Mouse (Mus musculus): ENCODE measurements at regions not wholly inside any gene's neighbourhood (a gene's known extent, or its start where the extent isn't known, plus 50 kb on each side); places are given as distances from the start of the nearest gene placed in this dataset.

GRCm38 (mm10) chr4:82083519-82083918 is 622.0 kb downstream of the Nfib start:
- WGBS (ENCODE audit: insufficient replicate concordance) = 66% methylated on average over 2 of the region's 2 CpGs
- Histone ChIP-seq H3K36me3 (no peaks in the 10 kb centered on the region), H3K9me3 (replicated peaks) (no peaks in the 10 kb centered on the region), H3K9ac (no peak overlapping the region), H3K27ac (no peak overlapping the region), H3K4me2 (no peak overlapping the region), H3K27me3 (no peaks in the 10 kb centered on the region), H3K4me1 (replicated peaks) (no peaks in the 10 kb centered on the region), H3K4me3 (replicated peaks) (no peak overlapping the region)
- DNase-seq = no peak
- no peak for ATAC-seq (ENCODE audit: low read depth)

GRCm38 (mm10) chr4:82068050-82068449 is 625.4 kb upstream of the Mpdz start:
- Histone ChIP-seq H3K9ac (no peak overlapping the region), H3K27me3 (no peaks in the 10 kb centered on the region), H3K9me3 (replicated peaks) (no peaks in the 10 kb centered on the region), H3K36me3 (no peaks in the 10 kb centered on the region), H3K4me3 (replicated peaks) (no peak overlapping the region), H3K4me2 (no peak overlapping the region), H3K27ac (no peak overlapping the region), H3K4me1 (replicated peaks) (no peaks in the 10 kb centered on the region)
- DNase-seq (no peak), ATAC-seq (ENCODE audit: low read depth) (no peak)
- 44% methylated on average over 3 of the region's 3 CpGs for WGBS (ENCODE audit: insufficient replicate concordance)

GRCm38 (mm10) chr4:82065641-82066358 is 623.2 kb upstream of the Mpdz start:
- Histone ChIP-seq H3K4me2 (no peak overlapping the region), H3K9me3 (replicated peaks) (no peaks in the 10 kb centered on the region), H3K27ac (no peak overlapping the region), H3K4me3 (replicated peaks) (no peak overlapping the region), H3K4me1 (replicated peaks) (no peaks in the 10 kb centered on the region), H3K9ac (no peak overlapping the region), H3K27me3 (no peaks in the 10 kb centered on the region), H3K36me3 (no peaks in the 10 kb centered on the region)
- DNase-seq = no peak
- no peak for ATAC-seq (ENCODE audit: low read depth)
- WGBS (ENCODE audit: insufficient replicate concordance) = 62% methylated on average over 14 of the region's 14 CpGs

- Histone ChIP-seq H3K4me1 (replicated peaks) (no peaks in the 10 kb centered on the region), H3K9me3 (replicated peaks) (no peaks in the 10 kb centered on the region), H3K4me2 (no peak overlapping the region), H3K9ac (no peak overlapping the region), H3K36me3 (no peaks in the 10 kb centered on the region), H3K4me3 (replicated peaks) (no peak overlapping the region), H3K27ac (no peak overlapping the region), H3K27me3 (no peaks in the 10 kb centered on the region)
- DNase-seq (no peak), ATAC-seq (ENCODE audit: low read depth) (no peak)
- WGBS (ENCODE audit: insufficient replicate concordance) = 55% methylated on average over 5 of the region's 5 CpGs
Observed at GRCm38 (mm10) chr4:82062726-82063125, 620.1 kb upstream of the Mpdz start.

GRCm38 (mm10) chr4:82056671-82057070 is 614.1 kb upstream of the Mpdz start:
- DNase-seq (no peak), ATAC-seq (ENCODE audit: low read depth) (no peak)
- Histone ChIP-seq H3K4me1 (replicated peaks) (no peaks in the 10 kb centered on the region), H3K9ac (no peak overlapping the region), H3K4me3 (replicated peaks) (no peak overlapping the region), H3K27ac (no peak overlapping the region), H3K4me2 (no peak overlapping the region), H3K27me3 (no peaks in the 10 kb centered on the region), H3K9me3 (replicated peaks) (no peaks in the 10 kb centered on the region), H3K36me3 (no peaks in the 10 kb centered on the region)
- WGBS (ENCODE audit: insufficient replicate concordance) = 55% methylated on average over 1 of the region's 1 CpGs

GRCm38 (mm10) chr4:82048171-82048570 is 605.6 kb upstream of the Mpdz start:
- ATAC-seq (ENCODE audit: low read depth) (no peak), DNase-seq (no peak)
- WGBS (ENCODE audit: insufficient replicate concordance) = 85% methylated on average over 2 of the region's 2 CpGs
- no peaks in the 10 kb centered on the region for H3K4me1 ChIP-seq (replicated peaks)
- H3K27me3 ChIP-seq = no peaks in the 10 kb centered on the region
- H3K36me3 ChIP-seq = no peaks in the 10 kb centered on the region
- H3K27ac ChIP-seq = no peak overlapping the region
- H3K9ac ChIP-seq = no peak overlapping the region
- no peak overlapping the region for H3K4me3 ChIP-seq (replicated peaks)
- H3K4me2 ChIP-seq = no peak overlapping the region
- no peaks in the 10 kb centered on the region for H3K9me3 ChIP-seq (replicated peaks)

GRCm38 (mm10) chr4:82037473-82037872 is 594.9 kb upstream of the Mpdz start:
- Histone ChIP-seq H3K27me3 (no peaks in the 10 kb centered on the region), H3K9ac (no peak overlapping the region), H3K9me3 (replicated peaks) (no peaks in the 10 kb centered on the region), H3K27ac (no peak overlapping the region), H3K4me2 (no peak overlapping the region), H3K36me3 (no peaks in the 10 kb centered on the region), H3K4me3 (replicated peaks) (no peak overlapping the region), H3K4me1 (replicated peaks) (no peaks in the 10 kb centered on the region)
- WGBS (ENCODE audit: insufficient replicate concordance) = 57% methylated on average over 1 of the region's 1 CpGs
- DNase-seq (no peak), ATAC-seq (ENCODE audit: low read depth) (no peak)

GRCm38 (mm10) chr4:82035074-82035703 is 592.6 kb upstream of the Mpdz start:
- Histone ChIP-seq H3K4me1 (replicated peaks) (no peaks in the 10 kb centered on the region), H3K4me3 (replicated peaks) (no peak overlapping the region), H3K27me3 (no peaks in the 10 kb centered on the region), H3K4me2 (no peak overlapping the region), H3K9me3 (replicated peaks) (no peaks in the 10 kb centered on the region), H3K36me3 (no peaks in the 10 kb centered on the region), H3K27ac (no peak overlapping the region), H3K9ac (no peak overlapping the region)
- ATAC-seq (ENCODE audit: low read depth) = no peak
- 38% methylated on average over 3 of the region's 3 CpGs for WGBS (ENCODE audit: insufficient replicate concordance)
- no peak for DNase-seq

GRCm38 (mm10) chr4:82029237-82029636 is 586.6 kb upstream of the Mpdz start:
- no peak overlapping the region for H3K4me3 ChIP-seq (replicated peaks)
- ATAC-seq (ENCODE audit: low read depth) (no peak), DNase-seq (no peak)
- no peaks in the 10 kb centered on the region; the same call in 1 of the 2 replicates for H3K9me3 ChIP-seq (replicated peaks)
- no peaks in the 10 kb centered on the region for H3K36me3 ChIP-seq
- H3K4me1 ChIP-seq (replicated peaks) = no peaks in the 10 kb centered on the region
- 78% methylated on average over 9 of the region's 9 CpGs for WGBS (ENCODE audit: insufficient replicate concordance)
- H3K27me3 ChIP-seq = no peaks in the 10 kb centered on the region
- H3K4me2 ChIP-seq = no peak overlapping the region
- H3K9ac ChIP-seq = no peak overlapping the region
- no peak overlapping the region for H3K27ac ChIP-seq

GRCm38 (mm10) chr4:82027447-82027881 is 584.8 kb upstream of the Mpdz start:
- H3K9ac ChIP-seq = no peak overlapping the region
- DNase-seq (no peak), ATAC-seq (ENCODE audit: low read depth) (no peak)
- H3K36me3 ChIP-seq = no peaks in the 10 kb centered on the region
- H3K9me3 ChIP-seq (replicated peaks) = no peaks in the 10 kb centered on the region; the same call in 1 of the 2 replicates
- no peak overlapping the region for H3K4me2 ChIP-seq
- no peaks in the 10 kb centered on the region for H3K27me3 ChIP-seq
- WGBS (ENCODE audit: insufficient replicate concordance) = 68% methylated on average over 9 of the region's 9 CpGs
- no peak overlapping the region for H3K4me3 ChIP-seq (replicated peaks)
- H3K27ac ChIP-seq = no peak overlapping the region
- H3K4me1 ChIP-seq (replicated peaks) = no peaks in the 10 kb centered on the region

GRCm38 (mm10) chr4:82001406-82001732 is 558.8 kb upstream of the Mpdz start:
- H3K27me3 ChIP-seq = no peaks in the 10 kb centered on the region
- WGBS (ENCODE audit: insufficient replicate concordance) = 70% methylated on average over 6 of the region's 6 CpGs
- no peaks in the 10 kb centered on the region for H3K36me3 ChIP-seq
- H3K9me3 ChIP-seq (replicated peaks) = no peaks in the 10 kb centered on the region
- no peaks in the 10 kb centered on the region for H3K4me1 ChIP-seq (replicated peaks)
- no peak for ATAC-seq (ENCODE audit: low read depth)
- no peak overlapping the region for H3K4me2 ChIP-seq
- no peak overlapping the region for H3K27ac ChIP-seq
- H3K4me3 ChIP-seq (replicated peaks) = no peak overlapping the region
- DNase-seq = no peak
- no peak overlapping the region for H3K9ac ChIP-seq

Measured in liver, embryonic 13.5 days (tissue).